Mouse (Mus musculus) heart, embryonic 10.5 days (tissue): ENCODE measurements around the gene Uqcrc2. TPM values are rescaled to one million over a fixed set of nuclear protein-coding genes. Genes with fewer than 3 reads are reported as not detected.

ENCODE experiments used
- DNase-seq: peaks from one replicate; pipeline ENCODE4 v3.0.0-alpha.2; 2017; ENCODE audit warnings: low spot score
- H3K27ac ChIP-seq: fragments of 300-500 bp; sonication (generic); 2 replicates; pipeline ENCODE4 v1.5.1; 2016; ENCODE audit warnings: mild to moderate bottlenecking
- H3K27me3 ChIP-seq: fragments of 300-500 bp; sonication (generic); 2 replicates; pipeline ENCODE4 v1.6.1; 2016; ENCODE audit warnings: mild to moderate bottlenecking; ENCODE audit not compliant: poor library complexity, insufficient read depth, severe bottlenecking
- H3K36me3 ChIP-seq: fragments of 300-500 bp; sonication (generic); 2 replicates; pipeline ENCODE4 v1.6.1; 2016; ENCODE audit warnings: mild to moderate bottlenecking, moderate library complexity
- H3K4me1 ChIP-seq: fragments of 300-500 bp; sonication (generic); 2 replicates; pipeline ENCODE4 v1.6.1; 2016; ENCODE audit warnings: mild to moderate bottlenecking
- H3K4me3 ChIP-seq: fragments of 300-500 bp; sonication (generic); 2 replicates; pipeline ENCODE4 v1.5.1; 2016; ENCODE audit warnings: mild to moderate bottlenecking, moderate library complexity
- H3K9me3 ChIP-seq: fragments of 300-500 bp; sonication (generic); 2 replicates; pipeline ENCODE4 v1.6.1; 2016; ENCODE audit warnings: mild to moderate bottlenecking, moderate library complexity
- WGBS: fragments of 180-500 bp; shearing (Covaris S2); methylation state at CpG from one replicate; pipeline ENCODE4 v1.1.7; 2016; 5-methylcytosine and 5-hydroxymethylcytosine counted together
- polyA plus RNA-seq: library from polyadenylated mRNA; unstranded; fragments of >200 nt; fragmentation: Nextera tagmentation; extraction: Ambion mirVana; gene quantifications from 2 replicates; pipeline ENCODE4 v1.2.1, GENCODE M21; 2016

Gene Uqcrc2
- polyA plus RNA-seq, 1 experiment from 2014 or later: 310 TPM

DNA sequence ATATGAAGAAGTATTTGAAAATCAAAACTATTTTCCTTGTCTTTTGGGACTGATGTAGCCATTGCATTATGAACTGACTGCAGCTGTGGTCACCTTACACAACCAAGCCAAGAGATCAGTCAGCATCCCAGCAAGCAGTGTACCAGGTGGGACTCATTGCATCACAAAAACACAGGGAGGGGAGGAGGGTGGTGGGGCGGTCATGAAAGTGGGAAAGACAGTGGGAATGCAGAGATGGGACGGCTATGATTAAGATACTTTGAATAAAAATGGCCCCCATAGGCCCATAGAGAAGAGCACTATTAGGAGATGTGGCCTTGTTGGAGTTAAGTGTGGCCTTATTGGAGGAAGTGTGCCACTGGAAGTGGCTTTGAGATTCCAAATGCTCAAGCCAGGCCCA is 61.4 kb downstream of the Uqcrc2 start:
- H3K4me1 ChIP-seq: peaks cover 8% of the 10 kb centered on the region; the same call in 1 of the 2 replicates
- 86% methylated on average over 2 of the region's 2 CpGs for WGBS
- H3K27me3 ChIP-seq: no peaks in the 10 kb centered on the region
- no peak for DNase-seq
- peaks cover 15% of the 10 kb centered on the region for H3K36me3 ChIP-seq
- no peaks in the 10 kb centered on the region for H3K9me3 ChIP-seq
- no peak overlapping the region for H3K4me3 ChIP-seq
- no peak overlapping the region for H3K27ac ChIP-seq

DNA sequence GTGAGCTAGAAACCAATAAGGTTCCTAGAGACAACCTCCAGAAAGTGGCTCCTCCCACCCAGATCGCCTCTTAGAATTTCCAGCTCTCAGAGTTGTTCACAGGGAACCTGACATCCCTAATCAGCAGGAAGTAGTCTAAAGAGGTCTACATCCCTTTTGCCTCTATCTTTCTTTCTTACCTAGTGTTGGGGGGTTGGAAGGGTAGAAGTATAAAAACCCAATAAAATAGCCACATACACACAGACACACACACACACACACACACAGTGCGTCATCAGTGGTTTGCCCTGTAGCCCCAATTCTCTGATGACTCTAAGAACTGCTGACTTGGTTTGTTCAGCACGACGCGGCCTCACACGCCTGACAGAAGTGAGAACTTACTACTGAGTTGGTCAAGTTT is 64.6 kb downstream of the Uqcrc2 start:
- H3K9me3 ChIP-seq: no peaks in the 10 kb centered on the region
- peaks cover 15% of the 10 kb centered on the region; the same call in 1 of the 2 replicates for H3K4me1 ChIP-seq
- no peak overlapping the region for H3K27ac ChIP-seq
- DNase-seq: no peak
- WGBS: 87% methylated on average over 6 of the region's 6 CpGs
- peaks cover 7% of the 10 kb centered on the region; the same call in 1 of the 2 replicates for H3K36me3 ChIP-seq
- no peaks in the 10 kb centered on the region for H3K27me3 ChIP-seq
- no peak overlapping the region for H3K4me3 ChIP-seq

DNA sequence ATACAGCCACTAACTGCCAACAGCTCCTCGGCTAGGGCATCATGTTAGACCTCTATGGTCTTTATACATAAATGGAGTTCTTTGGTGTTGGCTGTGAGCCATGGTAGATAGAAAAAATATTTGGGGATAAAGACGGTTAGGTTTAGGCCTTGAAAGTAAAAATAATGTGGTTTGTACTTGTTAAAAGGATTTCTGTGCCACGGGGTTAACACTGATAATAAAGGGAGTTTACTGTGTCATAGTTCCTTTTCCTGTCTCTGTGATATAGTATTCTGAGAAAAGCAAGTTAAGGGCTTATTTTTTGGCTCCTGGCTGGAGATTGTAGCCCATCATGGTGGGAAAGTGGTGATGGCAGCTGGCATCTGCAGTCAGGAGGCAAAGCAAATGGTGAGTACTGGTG is 68.9 kb downstream of the Uqcrc2 start:
- 65% methylated on average over 3 of the region's 3 CpGs for WGBS
- Histone ChIP-seq H3K4me3 (no peak overlapping the region), H3K27ac (no peak overlapping the region), H3K9me3 (no peaks in the 10 kb centered on the region), H3K4me1 (peaks cover 14% of the 10 kb centered on the region; the same call in 1 of the 2 replicates), H3K36me3 (no peaks in the 10 kb centered on the region), H3K27me3 (no peaks in the 10 kb centered on the region)
- no peak for DNase-seq

Other genes with a start within 250 kb of the Uqcrc2 start
- gene Abca16, start 225.5 kb upstream of the Uqcrc2 start, polyA plus RNA-seq: not detected in 2 replicates
- gene Pdzd9, start 35.2 kb downstream of the Uqcrc2 start, polyA plus RNA-seq: 0.31 and 0.40 TPM in 2 replicates
- 11.5 and 12.5 TPM in 2 replicates for gene Mosmo, start 42.4 kb downstream of the Uqcrc2 start, polyA plus RNA-seq
- 0.39 and 0.60 TPM in 2 replicates for gene Vwa3a, start 104.1 kb downstream of the Uqcrc2 start, polyA plus RNA-seq
- not detected in 2 replicates for gene Gm5737, start 177.2 kb downstream of the Uqcrc2 start, polyA plus RNA-seq
- 16.3 and 17.3 TPM in 2 replicates for gene Eef2k, start 207.7 kb downstream of the Uqcrc2 start, polyA plus RNA-seq